Mouse (Mus musculus) megakaryocyte, embryonic 14.5 days (primary cell): ENCODE data around the gene Zbtb32.

Source experiments
- FLI1 ChIP-seq: IDR thresholded peaks from 2 replicates; pipeline ENCODE4 v1.6.1; 2012; ENCODE audit warnings: low read length, inconsistent platforms, mixed read lengths
- GATA1 ChIP-seq: IDR thresholded peaks from 3 replicates; pipeline ENCODE4 v1.6.1; 2012; ENCODE audit warnings: mixed read lengths, low read length, inconsistent platforms, borderline replicate concordance

- no peak for TF ChIP-seq FLI1
- TF ChIP-seq GATA1 = no peak
Measured at GRCm38 (mm10) chr7:30612654-30613402, 14.1 kb upstream of the Zbtb32 start, which contains the start of gene Upk1a.
